Mouse (Mus musculus) erythroblast, adult 5-6 weeks (primary cell): Measurements from ENCODE around the gene Sema5b. TPM values are rescaled to one million over a fixed set of nuclear protein-coding genes. Genes with fewer than 3 reads are reported as not detected.

ENCODE experiments used
- ATAC-seq: replicated peaks from 2 replicates; pipeline ENCODE4 v1.8.0; 2016; ENCODE audit warnings: moderate number of reproducible peaks, mild to moderate bottlenecking, moderate TSS enrichment, inconsistent platforms; ENCODE audit not compliant: poor library complexity, low FRiP score, severe bottlenecking
- total RNA-seq, 2 experiments: library from RNA; stranded (forward) in 1 of 2; stranded (reverse) in 1 of 2; fragments of 150-400 nt in 1 of 2; fragments of 200-764, 138-1000 nt in 1 of 2; gene quantifications; 2 replicates each; pipeline versions ENCODE4 v1.2.3 to v1.2.4; 2015 to 2017; ENCODE audit warnings: low replicate concordance in 2 of 2

The Sema5b gene
- total RNA-seq, 2 experiments from 2014 or later, result not detected

DNA sequence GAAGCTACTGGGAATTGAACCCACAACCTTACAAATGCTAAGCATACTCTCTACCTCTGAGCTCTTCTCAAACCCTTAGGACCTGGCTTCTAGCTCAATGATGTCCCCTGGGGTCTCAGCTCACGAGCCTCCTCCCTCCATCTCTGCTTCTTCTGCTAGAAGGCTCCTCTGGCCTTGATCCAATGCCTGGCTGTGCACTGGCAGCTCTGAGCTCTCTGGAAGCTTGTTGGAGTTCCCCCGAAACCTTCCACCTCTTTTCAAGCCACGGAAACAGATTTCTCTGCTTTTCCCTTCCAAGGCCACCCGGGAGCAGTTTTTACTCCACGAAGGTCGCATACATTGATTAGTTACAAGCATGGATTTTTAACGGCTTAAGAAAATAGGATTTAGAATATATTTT, 145.5 kb downstream of the Sema5b start:
- no peak for ATAC-seq

DNA sequence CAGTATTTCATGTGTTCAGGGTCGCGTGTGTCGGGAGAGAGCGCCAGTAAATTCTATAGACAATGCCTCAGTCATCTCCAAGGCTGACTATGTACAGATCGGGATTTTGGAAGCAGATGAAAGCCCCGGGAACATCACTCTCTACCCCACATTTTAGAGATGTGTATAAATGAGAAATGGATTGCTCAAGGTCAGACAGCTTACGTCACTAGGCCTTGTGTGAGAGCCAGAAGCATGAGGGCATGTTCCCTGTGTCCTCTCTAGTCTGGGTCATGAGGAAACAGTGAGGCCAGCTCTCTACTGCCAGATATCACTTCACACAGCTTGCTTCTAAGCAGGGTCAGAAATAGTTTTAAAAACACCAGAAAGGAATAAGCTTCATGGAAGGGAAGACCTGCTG, 150.7 kb downstream of the Sema5b start:
- ATAC-seq, result no peak

- no peak for ATAC-seq
Observed at GRCm38 (mm10) chr16:35694250-35694846, 153.4 kb downstream of the Sema5b start.

GRCm38 (mm10) chr16:35696103-35696502, 155.2 kb downstream of the Sema5b start:
- ATAC-seq, result no peak

DNA sequence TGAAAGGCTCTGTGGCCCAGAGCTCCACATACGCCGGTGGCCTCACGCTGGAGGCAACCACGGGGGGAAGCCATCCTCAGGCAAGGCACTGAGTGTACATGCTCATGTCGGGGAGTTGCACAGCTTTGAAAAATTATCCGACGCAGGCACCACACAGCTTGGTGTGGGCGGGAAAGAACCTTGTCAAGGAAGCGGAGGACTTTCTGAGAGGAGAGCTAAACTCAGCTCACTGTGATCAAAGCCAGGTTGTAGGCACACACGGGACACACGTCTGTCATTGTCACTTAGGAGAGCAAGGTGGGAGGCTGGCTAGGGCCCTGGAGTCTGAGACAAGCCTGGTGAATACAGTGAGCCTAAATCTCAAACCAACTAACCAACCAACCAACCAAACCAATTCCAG, 160.9 kb downstream of the Sema5b start:
- ATAC-seq, result no peak

- ATAC-seq, result no peak
Observed at GRCm38 (mm10) chr16:35703763-35704679, 163.1 kb downstream of the Sema5b start.

GRCm38 (mm10) chr16:35704796-35705195, 163.9 kb downstream of the Sema5b start:
- ATAC-seq, result no peak

- ATAC-seq, result no peak
Observed at GRCm38 (mm10) chr16:35707004-35707403, 166.1 kb downstream of the Sema5b start.

GRCm38 (mm10) chr16:35711004-35711403, 170.1 kb downstream of the Sema5b start:
- no peak for ATAC-seq

GRCm38 (mm10) chr16:35713606-35714005, 172.7 kb downstream of the Sema5b start:
- ATAC-seq, result no peak

Other genes starting within 250 kb of the Sema5b start
- gene Sec22a, start 177.2 kb upstream of the Sema5b start, total RNA-seq (2015; ENCODE audit: low replicate concordance), result 0.77 and 3.1 TPM in 2 replicates
- 0.42 and 1.8 TPM in 2 replicates for gene Sec22a, start 177.2 kb upstream of the Sema5b start, total RNA-seq (2017; ENCODE audit: low replicate concordance)
- gene Pdia5, start 50.3 kb upstream of the Sema5b start, total RNA-seq (2015; ENCODE audit: low replicate concordance), result 4.0 and 6.3 TPM in 2 replicates
- gene Pdia5, start 50.3 kb upstream of the Sema5b start, total RNA-seq (2017; ENCODE audit: low replicate concordance), result 1.2 TPM in 1 of 2 replicates, not detected in the other
- gene Dirc2, start 228.2 kb downstream of the Sema5b start, total RNA-seq (2015; ENCODE audit: low replicate concordance), result 15.2 and 16.7 TPM in 2 replicates
- gene Dirc2, start 228.2 kb downstream of the Sema5b start, total RNA-seq (2017; ENCODE audit: low replicate concordance), result 19.2 and 23.3 TPM in 2 replicates
- 30.4 and 37.4 TPM in 2 replicates for gene Hspbap1, start 229.2 kb downstream of the Sema5b start, total RNA-seq (2015; ENCODE audit: low replicate concordance)
- gene Hspbap1, start 229.2 kb downstream of the Sema5b start, total RNA-seq (2017; ENCODE audit: low replicate concordance), result 63.4 and 71.3 TPM in 2 replicates